Mouse (Mus musculus) left cerebral cortex, postnatal 14 days (tissue): Measurements from ENCODE around the gene Elmod1. TPM values are rescaled to one million over a fixed set of nuclear protein-coding genes. Genes with fewer than 3 reads are reported as not detected.
A peak's percentile ranks its signal among the peaks of the same experiment; 100 is the strongest.

Experiments
- DNase-seq, 2 experiments: peaks; one replicate each; pipeline ENCODE4 v3.0.0; 2021 to 2022; ENCODE audit warnings: low spot score in 2 of 2, mixed read lengths in 1 of 2
- intact Hi-C: fragments of 180-260 bp; cut with DNase I; formaldehyde crosslinking; loops from one replicate; pipeline ENCODE4 v1.15.1; 2025
- total RNA-seq, 2 experiments: library from RNA; stranded (reverse); gene quantifications; 2 replicates each; pipeline ENCODE4 v1.2.3; 2021

The Elmod1 gene
- total RNA-seq, 2 experiments from 2014 or later = 181 to 192 TPM

- intact Hi-C loops = no loop called here
- no peak for DNase-seq
Measured at GRCm38 (mm10) chr9:53915929-53916721, 59.0 kb downstream of the Elmod1 start.

DNA sequence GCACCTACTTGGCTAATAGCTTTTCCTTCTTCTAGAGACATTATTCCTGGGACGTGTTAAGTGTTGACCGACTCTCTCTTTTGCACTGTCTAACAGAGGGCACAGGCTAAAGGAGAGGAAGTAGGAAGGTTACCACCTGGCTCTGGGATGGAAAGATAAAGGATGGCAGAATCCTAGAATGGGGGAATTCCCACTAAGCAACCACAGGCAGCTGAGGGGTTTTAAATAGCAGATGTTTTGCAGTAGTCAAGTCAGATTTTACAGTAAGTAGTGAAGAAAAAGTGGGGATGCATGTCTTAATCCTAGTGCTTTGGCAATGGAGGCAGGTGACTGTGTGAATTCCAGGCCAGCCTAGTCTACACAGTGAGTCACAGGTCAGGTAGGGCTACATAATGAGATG, 64.3 kb downstream of the Elmod1 start:
- intact Hi-C loops = no loop called here
- DNase-seq = no peak

DNA sequence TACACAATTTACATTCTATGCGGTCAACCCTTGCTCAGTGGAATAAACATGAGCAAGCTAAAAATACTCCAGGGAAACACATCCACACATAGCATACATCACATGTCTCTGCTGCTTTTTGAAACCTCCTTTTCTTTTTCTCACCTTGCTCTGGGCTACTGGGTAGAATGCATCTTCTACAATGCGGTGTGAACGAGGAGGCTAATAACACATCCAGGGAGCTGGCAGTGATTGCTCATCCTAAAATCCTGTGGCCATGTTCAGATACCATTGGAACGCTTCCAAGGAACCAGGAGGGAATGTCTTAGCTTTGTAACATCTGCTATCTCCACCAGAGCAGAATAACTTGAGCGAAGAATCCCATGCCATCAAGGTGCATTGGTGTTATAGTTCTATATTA, 64.8 kb downstream of the Elmod1 start:
- intact Hi-C loops = no loop called here
- DNase-seq = peak in 1 of 2 experiments; percentile 74

GRCm38 (mm10) chr9:53906798-53907197, 68.3 kb downstream of the Elmod1 start:
- intact Hi-C loops = no loop called here

DNA sequence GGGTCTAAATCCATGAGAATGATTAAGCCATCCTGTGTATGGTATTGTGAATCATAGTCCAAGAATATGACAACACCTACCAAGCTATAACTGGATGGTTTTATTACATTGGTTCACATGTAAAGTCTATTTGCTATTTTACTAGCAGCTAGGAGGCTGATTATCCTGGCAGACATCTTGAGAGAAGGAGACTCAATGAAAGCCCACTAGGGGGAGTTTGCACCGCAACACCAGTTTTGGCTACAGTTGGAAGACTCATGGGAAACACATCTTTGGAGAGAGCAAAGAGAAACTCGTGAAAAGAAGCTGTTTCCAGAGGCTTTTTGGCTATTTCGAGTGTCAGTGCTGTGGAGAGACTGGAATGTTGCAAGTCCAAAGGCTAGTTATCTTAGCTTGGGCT, 69.7 kb downstream of the Elmod1 start:
- DNase-seq = peak in 1 of 2 experiments; percentile 69
- intact Hi-C loops = no loop called here

More at GRCm38 (mm10) chr9:53906798-53907197, 68.3 kb downstream of the Elmod1 start:
- no peak for DNase-seq

DNA sequence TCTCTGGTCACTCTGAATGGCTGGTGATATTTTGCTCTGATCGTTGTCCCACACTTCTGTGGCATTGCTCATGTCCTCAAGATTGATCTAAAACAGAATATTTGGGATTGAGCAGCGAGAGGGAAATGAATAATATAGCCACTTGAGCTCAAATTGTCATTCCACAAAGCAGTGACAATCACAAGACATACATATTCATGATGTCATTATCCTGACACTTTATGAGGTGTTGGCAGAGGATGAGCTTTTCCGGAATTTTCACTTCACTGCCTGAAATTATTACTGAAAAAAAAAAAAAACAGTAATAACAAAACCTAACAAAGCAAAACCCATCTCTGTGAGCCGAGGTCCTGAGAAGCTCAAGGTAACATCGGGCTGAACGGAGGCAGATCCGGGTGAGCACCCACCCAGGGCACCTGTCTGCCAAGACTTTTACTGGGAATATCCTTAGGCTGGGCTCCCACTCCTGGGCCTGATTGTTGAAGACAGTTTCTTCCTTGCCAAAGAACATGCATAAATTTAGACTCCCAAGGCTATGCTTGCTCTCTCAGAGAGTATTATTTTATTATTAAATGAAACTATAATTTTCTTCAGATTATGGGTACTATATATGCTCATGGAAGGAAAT, 71.8 kb downstream of the Elmod1 start:
- intact Hi-C loops = no loop called here
- peak; percentile 46 for DNase-seq

GRCm38 (mm10) chr9:53899836-53900235, 75.3 kb downstream of the Elmod1 start:
- intact Hi-C loops = no loop called here
- no peak for DNase-seq

DNA sequence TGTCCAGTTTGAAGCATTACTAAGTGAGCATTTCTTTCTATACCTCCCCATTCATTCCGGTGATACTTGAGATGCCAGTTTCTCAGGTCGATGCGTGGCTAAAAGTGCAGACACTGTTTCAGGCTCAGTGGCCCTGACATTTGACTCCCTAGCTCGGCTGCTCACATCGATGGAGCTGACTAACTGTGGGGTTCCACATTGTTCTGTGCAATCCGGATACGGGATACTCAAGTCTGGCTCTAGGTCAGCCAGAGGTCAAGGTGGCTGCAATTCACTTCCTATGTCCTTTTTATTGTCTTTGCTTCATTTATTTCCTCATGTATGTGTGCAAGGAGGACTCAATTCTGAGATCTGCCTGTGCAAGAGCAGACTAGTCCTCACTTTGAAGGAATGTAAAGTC, 79.3 kb downstream of the Elmod1 start:
- intact Hi-C loops = no loop called here
- no peak for DNase-seq

GRCm38 (mm10) chr9:53890075-53890474, 85.0 kb downstream of the Elmod1 start:
- peak; percentile 84 for DNase-seq
- intact Hi-C loops = loop anchor here (1.0 to 5.0 kb wide), 2 partner anchors 97 to 222 kb away; no protein-coding TSS in a partner anchor

GRCm38 (mm10) chr9:53883588-53884280, 91.4 kb downstream of the Elmod1 start:
- no peak for DNase-seq
- intact Hi-C loops = no loop called here

DNA sequence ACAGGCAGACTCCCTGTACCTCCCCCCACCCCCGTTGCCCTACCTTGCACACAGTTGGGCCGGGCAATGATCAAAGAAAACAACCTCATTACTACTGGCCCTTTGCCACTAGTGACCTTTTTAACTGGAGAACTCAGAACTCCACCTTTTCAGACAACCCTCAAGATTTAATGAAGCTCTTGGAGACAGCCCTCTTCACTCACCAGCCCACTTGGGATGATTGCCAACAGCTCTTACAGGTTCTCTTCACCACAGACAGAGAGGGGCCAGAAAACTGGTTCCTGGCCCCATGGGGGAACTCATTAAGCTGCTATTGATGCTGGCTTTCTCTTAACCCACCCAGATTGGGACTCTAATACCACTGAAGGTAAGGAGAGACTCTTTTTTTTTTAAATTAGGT, 97.7 kb downstream of the Elmod1 start:
- DNase-seq = no peak
- intact Hi-C loops = loop anchor here (5.0 kb wide), 1 partner anchor 50 kb away; no protein-coding TSS in a partner anchor

GRCm38 (mm10) chr9:53873239-53873638, 101.9 kb downstream of the Elmod1 start:
- intact Hi-C loops = no loop called here
- peak in 1 of 2 experiments; percentile 45 for DNase-seq

Other genes starting within 250 kb of the Elmod1 start
- 1 to 10 TPM; 4.5 to 5.2 TPM for gene Slc35f2, start 203.8 kb downstream of the Elmod1 start, total RNA-seq
- not detected for gene Sln, start 125.1 kb downstream of the Elmod1 start, total RNA-seq
- 1 to 10 TPM; 5.1 to 6.5 TPM for gene Tnfaip8l3, start 93.1 kb upstream of the Elmod1 start, total RNA-seq